Mouse (Mus musculus) limb, embryonic 15.5 days (tissue): Measurements from ENCODE around the gene Mfge8. TPM values are rescaled to one million over a fixed set of nuclear protein-coding genes. Genes with fewer than 3 reads are reported as not detected.

Experiments used
- ATAC-seq: fragments of 200-750 bp; cut with Nextera tagmentation; 2 replicates; pipeline ENCODE4 v1.8.0; 2017; ENCODE audit warnings: low read depth, moderate TSS enrichment; ENCODE audit not compliant: insufficient number of reproducible peaks, low FRiP score, low TSS enrichment
- H3K27ac ChIP-seq: fragments of 300-500 bp; sonication (generic); 2 replicates; pipeline ENCODE4 v1.5.1; 2015; ENCODE audit warnings: moderate library complexity, mild to moderate bottlenecking, inconsistent platforms
- H3K27me3 ChIP-seq: fragments of 300-500 bp; sonication (generic); 2 replicates; pipeline ENCODE4 v1.6.1; 2015; ENCODE audit warnings: inconsistent platforms
- H3K36me3 ChIP-seq: fragments of 300-500 bp; sonication (generic); 2 replicates; pipeline ENCODE4 v1.6.1; 2015; ENCODE audit warnings: inconsistent platforms
- H3K4me1 ChIP-seq: fragments of 300-500 bp; sonication (generic); 2 replicates; pipeline ENCODE4 v1.6.1; 2015; ENCODE audit warnings: inconsistent platforms
- H3K4me2 ChIP-seq: fragments of 300-500 bp; sonication (generic); 2 replicates; pipeline ENCODE4 v1.6.1; 2015; ENCODE audit warnings: mild to moderate bottlenecking, inconsistent platforms
- H3K4me3 ChIP-seq: fragments of 300-500 bp; sonication (generic); 2 replicates; pipeline ENCODE4 v1.5.1; 2015; ENCODE audit warnings: mild to moderate bottlenecking, inconsistent platforms
- H3K9ac ChIP-seq: fragments of 300-500 bp; sonication (generic); 2 replicates; pipeline ENCODE4 v1.6.1; 2015; ENCODE audit warnings: inconsistent platforms
- H3K9me3 ChIP-seq: fragments of 300-500 bp; sonication (generic); 2 replicates; pipeline ENCODE4 v1.6.1; 2016; ENCODE audit warnings: inconsistent platforms
- whole genome bisulfite sequencing: fragments of 180-500 bp; shearing (Covaris S2); methylation state at CpG from one replicate; pipeline ENCODE4 v1.1.7; 2015; 5-methylcytosine and 5-hydroxymethylcytosine counted together
- polyA plus RNA-seq: library from polyadenylated mRNA; unstranded; fragments of >200 nt; fragmentation: Nextera tagmentation; extraction: Ambion mirVana; gene quantifications from 2 replicates; pipeline ENCODE4 v1.2.1, GENCODE M21; 2015

Mfge8 gene
- 198 and 204 TPM in 2 replicates for polyA plus RNA-seq

DNA sequence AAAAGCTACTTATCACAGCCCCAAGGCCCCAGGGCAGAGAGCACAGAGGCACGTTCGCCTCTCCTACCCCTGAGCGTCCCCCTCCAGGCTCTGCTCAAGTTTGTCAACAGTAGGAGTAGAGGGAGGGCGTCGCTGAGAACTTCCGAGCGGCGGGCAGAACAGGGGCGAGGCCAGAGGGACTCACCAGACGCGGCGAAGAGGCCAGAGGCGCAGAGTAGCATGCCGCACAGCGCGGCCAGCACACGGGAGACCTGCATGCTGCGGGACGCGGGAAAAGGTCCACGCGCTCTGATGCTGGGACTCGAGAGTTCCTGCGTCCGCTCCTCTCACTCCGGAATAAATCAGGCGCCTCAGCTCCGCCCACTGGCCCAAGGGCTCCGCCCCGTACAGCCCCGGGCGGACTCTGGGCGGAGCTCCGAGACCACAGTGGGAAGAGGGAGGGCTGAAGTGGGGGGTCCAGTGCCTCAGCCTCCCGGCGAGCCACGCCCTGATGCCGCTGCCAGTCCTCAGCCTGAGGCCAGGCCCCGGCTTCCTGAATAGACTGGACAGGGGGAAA is at the start of gene Mfge8:
Mfge8 (minus strand) TSS at position 350 of the 556 bp plus-strand sequence.
- WGBS, result under 1% methylated on average over 39 of the region's 39 CpGs
- ATAC-seq, result peak; percentile 90

GRCm38 (mm10) chr7:79194560-79195413 is 45.9 kb upstream of the Mfge8 start:
- H3K4me2 ChIP-seq, result no peak overlapping the region
- peak; percentile 40; the same call in 1 of the 2 replicates for ATAC-seq
- no peaks in the 10 kb centered on the region for H3K27me3 ChIP-seq
- H3K36me3 ChIP-seq, result no peaks in the 10 kb centered on the region
- H3K9me3 ChIP-seq, result no peaks in the 10 kb centered on the region
- no peak overlapping the region for H3K4me3 ChIP-seq
- H3K9ac ChIP-seq, result no peak overlapping the region
- no peak overlapping the region for H3K27ac ChIP-seq
- 66% methylated on average over 16 of the region's 16 CpGs for WGBS
- peaks cover 8% of the 10 kb centered on the region; the same call in 1 of the 2 replicates for H3K4me1 ChIP-seq

More for the DNA sequence above, at the start of gene Mfge8:
- Histone ChIP-seq H3K9me3 (no peaks in the 10 kb centered on the region), H3K27me3 (no peaks in the 10 kb centered on the region), H3K9ac (peak within 1 kb of the TSS; percentile 59), H3K4me1 (peaks cover 22% of the 10 kb centered on the region), H3K36me3 (peaks cover 13% of the 10 kb centered on the region), H3K4me2 (peak within 1 kb of the TSS; percentile 79), H3K27ac (peak within 1 kb of the TSS; percentile 65; the same call in 1 of the 2 replicates), H3K4me3 (peak within 1 kb of the TSS; percentile 61)

DNA sequence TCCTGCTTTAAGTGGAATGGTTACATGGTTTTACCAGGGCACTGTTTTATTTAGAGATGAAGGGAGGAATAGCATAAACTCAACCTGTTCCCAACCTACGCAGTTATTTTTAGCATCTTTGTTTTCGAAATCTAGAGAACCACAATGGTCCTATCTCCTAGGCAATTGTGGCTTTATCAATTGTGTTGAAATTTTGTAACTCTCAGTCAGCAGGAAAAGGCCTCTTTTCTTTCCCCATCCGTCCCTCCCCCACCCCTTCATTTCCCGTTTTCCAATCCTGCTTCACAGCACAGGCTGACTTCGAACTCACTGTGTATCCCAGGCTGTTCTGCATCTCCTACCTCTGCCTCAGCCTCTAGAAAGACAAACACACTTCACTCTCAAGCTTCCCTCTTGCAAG is 45.1 kb upstream of the Mfge8 start:
- Histone ChIP-seq H3K36me3 (no peaks in the 10 kb centered on the region), H3K4me3 (no peak overlapping the region), H3K9ac (no peak overlapping the region), H3K4me1 (peaks cover 8% of the 10 kb centered on the region; the same call in 1 of the 2 replicates), H3K27me3 (no peaks in the 10 kb centered on the region), H3K9me3 (no peaks in the 10 kb centered on the region), H3K27ac (no peak overlapping the region), H3K4me2 (no peak overlapping the region)
- no peak for ATAC-seq
- WGBS, result 69% methylated on average over 5 of the region's 5 CpGs

- Histone ChIP-seq H3K36me3 (no peaks in the 10 kb centered on the region), H3K9me3 (no peaks in the 10 kb centered on the region), H3K4me3 (no peak overlapping the region), H3K27ac (no peak overlapping the region), H3K27me3 (no peaks in the 10 kb centered on the region), H3K4me1 (peaks cover 8% of the 10 kb centered on the region; the same call in 1 of the 2 replicates), H3K4me2 (no peak overlapping the region), H3K9ac (no peak overlapping the region)
- 84% methylated on average over 5 of the region's 5 CpGs for WGBS
- ATAC-seq, result no peak
These were observed 42.6 kb upstream of the Mfge8 start for GRCm38 (mm10) chr7:79191501-79191900.

DNA sequence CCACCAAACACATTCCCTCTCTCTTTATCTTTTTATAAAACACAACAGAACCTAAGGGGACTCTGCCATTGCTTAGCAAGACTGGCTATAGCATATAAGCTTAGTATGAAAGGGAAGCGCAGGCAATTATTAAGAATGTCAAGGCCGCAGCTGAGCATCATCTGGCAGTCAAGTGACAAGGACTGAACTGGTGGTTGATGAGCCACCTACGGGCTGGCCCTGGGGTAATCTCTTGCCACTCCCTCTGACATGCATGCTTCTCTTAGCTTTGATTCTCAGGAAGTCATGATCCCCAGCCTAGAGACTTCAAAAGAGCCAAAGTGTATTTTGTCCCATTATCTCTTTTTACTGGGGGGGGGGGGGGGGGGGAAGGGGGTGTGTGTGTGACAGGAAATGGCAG is 41.7 kb upstream of the Mfge8 start:
- no peak for ATAC-seq
- Histone ChIP-seq H3K27me3 (no peaks in the 10 kb centered on the region), H3K9ac (no peak overlapping the region), H3K4me1 (peaks cover 8% of the 10 kb centered on the region; the same call in 1 of the 2 replicates), H3K4me3 (no peak overlapping the region), H3K36me3 (no peaks in the 10 kb centered on the region), H3K9me3 (no peaks in the 10 kb centered on the region), H3K27ac (no peak overlapping the region), H3K4me2 (no peak overlapping the region)
- WGBS, result 25% methylated on average over 3 of the region's 3 CpGs

DNA sequence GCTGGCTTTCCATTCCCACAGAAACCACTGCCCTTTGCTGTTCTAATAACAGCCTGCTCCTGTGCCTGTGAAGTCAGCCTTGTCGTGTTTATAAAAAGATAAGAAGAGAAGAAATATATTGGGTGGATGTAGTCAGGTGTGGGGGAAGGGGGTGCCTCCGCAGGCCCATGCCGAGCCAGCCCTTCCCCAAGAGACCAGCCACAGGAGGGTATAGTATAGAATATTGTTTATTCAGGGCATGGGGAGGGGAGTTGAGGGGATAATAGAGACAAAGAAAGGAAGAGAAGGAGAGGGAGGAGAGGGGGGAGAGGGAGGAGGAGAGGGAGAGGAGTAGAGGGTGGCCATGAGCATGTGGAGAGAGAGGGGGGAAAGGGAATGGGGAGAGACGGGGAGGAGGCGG is 40.4 kb upstream of the Mfge8 start:
- Histone ChIP-seq H3K27ac (no peak overlapping the region), H3K4me2 (no peak overlapping the region), H3K4me1 (0 out of 2 replicates have a peak, but pooled peaks cover under 1% of the 10 kb centered on the region), H3K36me3 (no peaks in the 10 kb centered on the region), H3K9me3 (no peaks in the 10 kb centered on the region), H3K9ac (no peak overlapping the region), H3K4me3 (no peak overlapping the region), H3K27me3 (no peaks in the 10 kb centered on the region)
- WGBS, result 60% methylated on average over 3 of the region's 5 CpGs
- no peak for ATAC-seq

DNA sequence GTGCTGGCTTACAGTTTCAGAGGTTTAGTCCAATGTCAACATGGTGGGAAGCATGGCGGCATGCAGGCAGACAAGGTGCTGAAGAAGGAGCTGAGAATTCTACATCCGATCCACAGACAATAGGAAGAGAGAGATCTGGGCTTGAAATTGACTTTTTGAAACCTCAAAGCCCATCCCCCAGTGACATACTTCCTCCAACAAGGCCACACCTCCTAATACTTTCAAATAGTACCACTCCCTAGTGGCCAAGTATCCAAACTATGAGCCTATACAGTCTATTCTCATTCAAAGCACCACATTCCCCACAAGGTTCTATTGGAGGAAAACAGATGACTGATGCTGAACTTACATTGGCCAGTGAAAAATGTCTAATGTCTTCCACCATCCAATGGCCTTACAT is 38.7 kb upstream of the Mfge8 start:
- Histone ChIP-seq H3K9me3 (no peaks in the 10 kb centered on the region), H3K4me2 (no peak overlapping the region), H3K4me1 (no peaks in the 10 kb centered on the region), H3K9ac (no peak overlapping the region), H3K27ac (no peak overlapping the region), H3K27me3 (no peaks in the 10 kb centered on the region), H3K36me3 (no peaks in the 10 kb centered on the region), H3K4me3 (no peak overlapping the region)
- 91% methylated on average over 2 of the region's 2 CpGs for WGBS
- no peak for ATAC-seq

DNA sequence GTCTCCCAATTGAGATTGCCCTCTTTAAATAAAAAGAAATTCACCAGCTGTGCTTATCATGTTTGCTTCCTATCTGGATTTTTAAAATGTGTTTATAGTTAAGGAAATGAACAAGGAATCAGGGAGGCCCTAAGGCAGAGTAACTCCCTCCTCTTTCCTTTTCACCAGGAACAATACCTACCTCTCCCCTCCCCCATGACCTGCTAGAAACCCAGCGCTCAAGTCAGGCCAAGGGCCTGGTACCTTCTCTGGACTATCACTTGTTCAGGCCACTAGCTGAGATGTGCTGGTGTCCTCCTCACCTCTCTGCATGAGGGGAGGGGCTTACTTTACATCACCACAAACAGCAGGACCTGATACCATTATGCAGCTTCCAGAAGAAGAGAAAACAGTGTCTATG is 34.6 kb upstream of the Mfge8 start:
- Histone ChIP-seq H3K4me2 (no peak overlapping the region), H3K27me3 (no peaks in the 10 kb centered on the region), H3K27ac (no peak overlapping the region), H3K4me3 (no peak overlapping the region), H3K36me3 (no peaks in the 10 kb centered on the region), H3K9me3 (no peaks in the 10 kb centered on the region), H3K9ac (no peak overlapping the region), H3K4me1 (no peaks in the 10 kb centered on the region)
- WGBS, result 79% methylated on average over 1 of the region's 1 CpGs
- no peak for ATAC-seq

- no peaks in the 10 kb centered on the region for H3K27me3 ChIP-seq
- H3K27ac ChIP-seq, result no peak overlapping the region
These were observed 24.9 kb upstream of the Mfge8 start for GRCm38 (mm10) chr7:79173800-79174199.

DNA sequence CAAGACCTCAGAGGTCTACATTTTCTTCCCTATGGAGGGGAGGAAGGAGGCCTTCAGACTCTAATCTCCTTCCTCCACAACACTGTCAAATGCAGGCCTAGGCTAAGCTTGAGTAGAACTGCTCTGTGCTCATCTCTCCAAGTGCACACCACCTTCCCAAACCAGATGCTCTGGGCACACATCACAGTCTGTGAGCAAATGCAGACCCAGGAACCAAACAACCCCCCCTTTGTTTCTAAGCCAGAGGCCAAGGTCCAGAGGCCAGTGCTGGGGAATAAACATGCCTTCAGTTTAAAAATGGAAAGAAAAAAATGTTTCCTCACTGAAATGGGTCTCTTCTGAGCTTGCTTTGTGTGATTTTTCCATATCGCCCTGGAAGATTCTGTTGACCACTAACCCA is 22.9 kb upstream of the Mfge8 start:
- WGBS, result 72% methylated on average over 1 of the region's 1 CpGs

More at GRCm38 (mm10) chr7:79173800-79174199, 24.9 kb upstream of the Mfge8 start:
- Histone ChIP-seq H3K9me3 (no peaks in the 10 kb centered on the region), H3K4me1 (no peaks in the 10 kb centered on the region; the same call in 1 of the 2 replicates), H3K9ac (no peak overlapping the region), H3K4me3 (no peak overlapping the region), H3K36me3 (no peaks in the 10 kb centered on the region), H3K4me2 (no peak overlapping the region)
- 77% methylated on average over 3 of the region's 3 CpGs for WGBS
- no peak for ATAC-seq

GRCm38 (mm10) chr7:79167006-79167562 is 18.2 kb upstream of the Mfge8 start:
- Histone ChIP-seq H3K4me2 (no peak overlapping the region), H3K4me3 (no peak overlapping the region), H3K27ac (no peak overlapping the region), H3K9ac (no peak overlapping the region), H3K9me3 (no peaks in the 10 kb centered on the region), H3K36me3 (no peaks in the 10 kb centered on the region), H3K4me1 (no peaks in the 10 kb centered on the region; the same call in 1 of the 2 replicates), H3K27me3 (no peaks in the 10 kb centered on the region)
- ATAC-seq, result no peak
- 83% methylated on average over 14 of the region's 14 CpGs for WGBS

More for the DNA sequence above, 22.9 kb upstream of the Mfge8 start:
- Histone ChIP-seq H3K27me3 (no peaks in the 10 kb centered on the region), H3K4me1 (no peaks in the 10 kb centered on the region; the same call in 1 of the 2 replicates), H3K36me3 (no peaks in the 10 kb centered on the region), H3K27ac (peak overlapping the region; percentile 55; the same call in 1 of the 2 replicates), H3K9ac (no peak overlapping the region), H3K9me3 (no peaks in the 10 kb centered on the region), H3K4me2 (no peak overlapping the region), H3K4me3 (no peak overlapping the region)
- ATAC-seq, result no peak

- Histone ChIP-seq H3K27ac (no peak overlapping the region), H3K9ac (no peak overlapping the region), H3K36me3 (no peaks in the 10 kb centered on the region), H3K9me3 (no peaks in the 10 kb centered on the region), H3K27me3 (no peaks in the 10 kb centered on the region), H3K4me2 (no peak overlapping the region), H3K4me1 (no peaks in the 10 kb centered on the region), H3K4me3 (no peak overlapping the region)
- 62% methylated on average over 1 of the region's 1 CpGs for WGBS
- ATAC-seq, result no peak
These were observed 10.5 kb upstream of the Mfge8 start for GRCm38 (mm10) chr7:79159406-79159805.
